Comparison of ENCODE assay signal across 8 mouse cellular contexts in the genomic region with DNA sequence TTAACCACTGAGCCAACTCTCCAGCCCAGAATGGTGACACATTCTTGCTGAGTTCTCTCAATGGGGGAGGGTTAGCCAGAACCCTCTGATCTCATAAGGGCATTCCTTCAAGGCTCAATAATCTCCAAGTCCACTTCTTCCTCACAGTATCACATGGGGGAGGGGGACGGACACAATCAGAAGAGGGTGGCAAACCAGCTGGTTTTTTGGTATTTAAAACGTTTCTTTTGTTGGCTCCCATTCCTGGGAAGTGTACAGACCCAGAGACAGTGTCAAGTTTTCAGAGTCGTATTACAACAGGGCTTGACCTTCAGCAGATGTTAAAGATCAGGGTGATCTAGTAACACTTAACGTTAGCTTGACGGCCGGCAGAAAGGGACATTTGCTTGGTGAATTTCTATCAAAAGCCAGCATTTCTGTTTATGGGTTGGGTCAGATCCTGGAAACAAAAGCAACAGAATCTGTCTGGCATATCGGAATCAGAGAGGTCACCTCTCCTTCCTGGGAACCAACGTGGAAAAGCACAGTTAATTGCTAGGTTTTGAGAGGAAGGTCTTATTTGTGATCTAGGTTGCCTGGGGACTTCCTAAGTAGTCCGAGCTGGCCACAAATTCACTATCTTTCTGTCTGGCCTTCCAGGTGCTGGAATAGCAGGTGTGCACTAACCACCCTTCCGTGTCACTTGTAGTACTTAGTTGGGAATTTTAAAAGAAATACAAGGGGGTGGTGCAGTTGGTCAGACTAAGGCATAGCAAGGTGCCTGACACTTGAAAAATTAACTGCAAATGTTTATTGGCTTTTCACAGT. TPM values are rescaled to one million over a fixed set of nuclear protein-coding genes. Genes with fewer than 3 reads are reported as not detected.
DNase-seq lines count a peak whose midpoint lies in the region; ATAC-seq lines count a peak whose summit lies in the region.

No protein-coding gene starts in this region.

- H3K27ac ChIP-seq in lung, embryonic 15.5 days, result peak overlapping the region; percentile 85
- H3K27ac ChIP-seq in embryonic facial prominence, embryonic 11.5 days (replicated peaks; ENCODE audit: low read depth, low read length), result no peak overlapping the region; the same call in 1 of the 2 replicates
- H3K27ac ChIP-seq in midbrain, embryonic 13.5 days, result peak overlapping the region; percentile 75; the same call in 1 of the 2 replicates

- no peaks in the 10 kb centered on the region for H3K27me3 ChIP-seq in lung, embryonic 15.5 days
- no peaks in the 10 kb centered on the region for H3K27me3 ChIP-seq in embryonic facial prominence, embryonic 11.5 days (ENCODE audit: control insufficient read depth, insufficient read depth, low read length)
- no peaks in the 10 kb centered on the region for H3K27me3 ChIP-seq in midbrain, embryonic 13.5 days

- H3K4me3 ChIP-seq in lung, embryonic 15.5 days, result peak overlapping the region; percentile 90
- peak overlapping the region; percentile 85 for H3K4me3 ChIP-seq in embryonic facial prominence, embryonic 11.5 days (ENCODE audit: low read depth, low read length)
- peak overlapping the region; percentile 95 for H3K4me3 ChIP-seq in midbrain, embryonic 13.5 days (replicated peaks)

- H3K36me3 ChIP-seq in lung, embryonic 15.5 days, result no peaks in the 10 kb centered on the region
- H3K36me3 ChIP-seq in embryonic facial prominence, embryonic 11.5 days (replicated peaks; ENCODE audit: control insufficient read depth, insufficient read depth, low read depth, low read length), result no peaks in the 10 kb centered on the region
- no peaks in the 10 kb centered on the region for H3K36me3 ChIP-seq in midbrain, embryonic 13.5 days

- no peaks in the 10 kb centered on the region for H3K9me3 ChIP-seq in lung, embryonic 15.5 days
- no peaks in the 10 kb centered on the region for H3K9me3 ChIP-seq in embryonic facial prominence, embryonic 11.5 days (replicated peaks; ENCODE audit: control insufficient read depth, low read length)
- H3K9me3 ChIP-seq in midbrain, embryonic 13.5 days, result no peaks in the 10 kb centered on the region

- peak overlapping the region; percentile 21 for H3K9ac ChIP-seq in lung, embryonic 15.5 days
- H3K9ac ChIP-seq in embryonic facial prominence, embryonic 11.5 days (replicated peaks; ENCODE audit: low read length), result no peak overlapping the region; the same call in none of the 2 replicates
- peak overlapping the region; percentile 16; the same call in 1 of the 2 replicates for H3K9ac ChIP-seq in midbrain, embryonic 13.5 days (replicated peaks)

- intact Hi-C loops in gastrocnemius, postnatal 14 days (cut with DNase I; ENCODE audit: low total_unique reads), result no loop called here

- peaks cover 33% of the 10 kb centered on the region for H3K4me1 ChIP-seq in lung, embryonic 15.5 days
- no peaks in the 10 kb centered on the region for H3K4me1 ChIP-seq in embryonic facial prominence, embryonic 11.5 days (ENCODE audit: control insufficient read depth, insufficient read depth, low read length)
- peaks cover 40% of the 10 kb centered on the region for H3K4me1 ChIP-seq in midbrain, embryonic 13.5 days (replicated peaks)

- no peak for DNase-seq in lung, postnatal 4 days
- DNase-seq in embryonic facial prominence, embryonic 11.5 days (ENCODE audit: low spot score), result peak; percentile 39
- DNase-seq in kidney, adult 8-10 months, result peak; percentile 41 to 60
- no peak for DNase-seq in urinary bladder, postnatal 36 days (ENCODE audit: low spot score in 2 of 2)
- DNase-seq in retina, postnatal 1 day, result no peak
- no peak for DNase-seq in gastrocnemius, postnatal 14 days

- no peak for ATAC-seq in lung, embryonic 15.5 days (ENCODE audit: borderline replicate concordance, extremely low read depth, low FRiP score, low TSS enrichment)
- no peak for ATAC-seq in embryonic facial prominence, embryonic 11.5 days (replicated peaks; ENCODE audit: insufficient number of reproducible peaks, low FRiP score, low TSS enrichment, low read depth)
- ATAC-seq in midbrain, embryonic 13.5 days, result no peak

- peak overlapping the region; percentile 60 for H3K4me2 ChIP-seq in lung, embryonic 15.5 days
- H3K4me2 ChIP-seq in embryonic facial prominence, embryonic 11.5 days (ENCODE audit: low read depth, low read length), result peak overlapping the region; percentile 52
- H3K4me2 ChIP-seq in midbrain, embryonic 13.5 days (replicated peaks), result peak overlapping the region; percentile 68

- WGBS in lung, embryonic 15.5 days, result 14% methylated on average over 10 of the region's 10 CpGs
- WGBS in embryonic facial prominence, embryonic 11.5 days, result 20% methylated on average over 10 of the region's 10 CpGs
- WGBS in midbrain, embryonic 13.5 days, result 51% methylated on average over 10 of the region's 10 CpGs

RNA-seq across cellular contexts. Expression of gene Mtmr12, which starts 1.1 kb away (rescaled TPM):
- polyA plus RNA-seq in lung, embryonic 15.5 days (2015; fragmentation: Nextera tagmentation; extraction: Ambion mirVana), result 18.2 and 19.1 TPM in 2 replicates
- 17.6 and 17.8 TPM in 2 replicates for polyA plus RNA-seq in embryonic facial prominence, embryonic 11.5 days (2014; fragmentation: Nextera tagmentation; extraction: Ambion mirVana)
- polyA plus RNA-seq in midbrain, embryonic 13.5 days (2015; fragmentation: Nextera tagmentation; extraction: Ambion mirVana), result 9.3 and 9.7 TPM in 2 replicates
- total RNA-seq in gastrocnemius, postnatal 14 days (2021), result 1 to 10 TPM; 6.0 to 7.1 TPM

Comparison
In these comparisons a context has a peak if more than half of its experiments do, and no peak if none do; other contexts are left out.
1. DNase-seq: peak in embryonic facial prominence, embryonic 11.5 days (single experiment) and kidney, adult 8-10 months (2 of 2); none in lung, postnatal 4 days (0 of 2), urinary bladder, postnatal 36 days (0 of 2), retina, postnatal 1 day (single experiment) and gastrocnemius, postnatal 14 days (single experiment).
2. Peak in every context shown above with its lines, with median percentiles within 50 percentile points of each other: H3K4me2 ChIP-seq and H3K4me3 ChIP-seq.